Mouse (Mus musculus): ENCODE data around the gene Abhd11. TPM values are rescaled to one million over a fixed set of nuclear protein-coding genes. Genes with fewer than 3 reads are reported as not detected.
A peak's percentile ranks its signal among the peaks of the same experiment; 100 is the strongest.

Gene Abhd11
- total and polyA plus RNA-seq, 2 experiments from 2014 or later, result 55.6 to 100 TPM

DNA sequence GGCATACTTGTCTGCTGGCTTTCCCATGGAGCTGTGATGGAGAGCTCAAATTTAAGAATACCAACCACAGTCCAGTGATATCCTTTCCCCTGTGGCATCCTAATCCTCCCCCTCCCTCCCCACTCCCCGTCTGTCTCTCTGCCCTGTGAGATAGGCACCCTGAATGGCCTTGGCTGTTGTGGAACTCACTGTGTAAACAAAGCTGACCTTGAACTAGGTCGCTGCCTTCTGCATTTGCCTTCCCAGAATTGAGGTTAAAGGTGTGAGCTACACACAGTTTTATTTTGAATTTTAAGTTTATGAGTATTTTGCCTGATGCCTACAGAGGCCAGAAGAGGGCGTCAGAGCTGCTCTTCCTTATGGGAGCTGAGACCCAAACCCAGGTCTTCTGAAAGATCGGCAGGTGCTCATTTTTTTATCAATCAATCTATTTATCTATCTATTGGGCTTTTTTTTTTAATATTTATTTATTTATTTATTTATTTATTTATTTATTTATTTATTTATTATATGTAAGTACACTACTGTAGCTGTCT lies 7.3 kb downstream of the Abhd11 start:
- 45% methylated on average over 4 of the region's 4 CpGs for WGBS
- H3K9ac ChIP-seq (replicated peaks; ENCODE audit: low read depth, low read length), result no peak overlapping the region
- TF ChIP-seq EP300 (IDR thresholded peaks at IDR 0.05; ENCODE audit: low read depth) (no peak), CTCF (IDR thresholded peaks at IDR 0.05; ENCODE audit: low read depth) (peak; percentile 4; the same call in 1 of the 2 replicates)
- H3K9me3 ChIP-seq (replicated peaks; ENCODE audit: control insufficient read depth, low read length), result no peaks in the 10 kb centered on the region
- H3K36me3 ChIP-seq (replicated peaks; ENCODE audit: control insufficient read depth, insufficient read depth, low read length), result peaks cover 4% of the 10 kb centered on the region; the same call in 1 of the 2 replicates
- no peaks in the 10 kb centered on the region for H3K27me3 ChIP-seq (ENCODE audit: control insufficient read depth, insufficient read depth, low read length)
- no peak for DNase-seq (ENCODE audit: low spot score)
- no peak overlapping the region for H3K4me3 ChIP-seq (ENCODE audit: low read depth, low read length)
- ATAC-seq (ENCODE audit: insufficient read depth, low read depth), result no peak
- H3K4me2 ChIP-seq (ENCODE audit: low read depth, low read length), result no peak overlapping the region
- peaks cover 3% of the 10 kb centered on the region for H3K4me1 ChIP-seq (ENCODE audit: control insufficient read depth, insufficient read depth)
- H3K27ac ChIP-seq (ENCODE audit: low read depth), result no peak overlapping the region

DNA sequence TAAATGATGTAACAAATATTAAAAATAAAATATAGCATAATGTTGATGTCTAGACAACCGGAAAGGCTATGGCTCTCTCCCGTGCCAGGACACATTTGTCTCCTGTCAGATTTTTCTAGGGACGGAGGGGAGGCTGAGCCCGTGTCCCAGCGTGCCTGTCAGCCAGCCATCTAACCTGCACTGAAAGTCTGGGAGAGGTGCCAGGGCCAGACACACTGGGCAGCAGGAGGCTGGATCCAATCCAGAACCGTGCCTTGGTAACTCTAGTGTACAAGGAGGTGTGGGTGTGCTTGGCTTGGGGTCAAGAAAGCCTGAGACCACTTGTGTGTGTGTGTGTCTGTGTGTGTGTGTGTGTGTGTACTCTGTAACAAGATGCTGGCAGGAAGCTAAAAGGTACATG lies 12.9 kb downstream of the Abhd11 start:
- H3K4me3 ChIP-seq (ENCODE audit: low read depth, low read length), result no peak overlapping the region
- peak; percentile 88 for DNase-seq (ENCODE audit: low spot score)
- H3K36me3 ChIP-seq (replicated peaks; ENCODE audit: control insufficient read depth, insufficient read depth, low read length), result no peaks in the 10 kb centered on the region
- peak overlapping the region; percentile 70 for H3K27ac ChIP-seq (ENCODE audit: low read depth)
- WGBS, result 12% methylated on average over 6 of the region's 6 CpGs
- H3K4me1 ChIP-seq (ENCODE audit: control insufficient read depth, insufficient read depth), result peaks cover 31% of the 10 kb centered on the region
- no peak overlapping the region for H3K9ac ChIP-seq (replicated peaks; ENCODE audit: low read depth, low read length)
- peak; percentile 86 for ATAC-seq (ENCODE audit: insufficient read depth, low read depth)
- H3K9me3 ChIP-seq (replicated peaks; ENCODE audit: control insufficient read depth, low read length), result no peaks in the 10 kb centered on the region
- no peak overlapping the region for H3K4me2 ChIP-seq (ENCODE audit: low read depth, low read length)
- TF ChIP-seq CTCF (IDR thresholded peaks at IDR 0.05; ENCODE audit: low read depth) (no peak), EP300 (IDR thresholded peaks at IDR 0.05; ENCODE audit: low read depth) (peak; percentile 80)
- no peaks in the 10 kb centered on the region for H3K27me3 ChIP-seq (ENCODE audit: control insufficient read depth, insufficient read depth, low read length)

DNA sequence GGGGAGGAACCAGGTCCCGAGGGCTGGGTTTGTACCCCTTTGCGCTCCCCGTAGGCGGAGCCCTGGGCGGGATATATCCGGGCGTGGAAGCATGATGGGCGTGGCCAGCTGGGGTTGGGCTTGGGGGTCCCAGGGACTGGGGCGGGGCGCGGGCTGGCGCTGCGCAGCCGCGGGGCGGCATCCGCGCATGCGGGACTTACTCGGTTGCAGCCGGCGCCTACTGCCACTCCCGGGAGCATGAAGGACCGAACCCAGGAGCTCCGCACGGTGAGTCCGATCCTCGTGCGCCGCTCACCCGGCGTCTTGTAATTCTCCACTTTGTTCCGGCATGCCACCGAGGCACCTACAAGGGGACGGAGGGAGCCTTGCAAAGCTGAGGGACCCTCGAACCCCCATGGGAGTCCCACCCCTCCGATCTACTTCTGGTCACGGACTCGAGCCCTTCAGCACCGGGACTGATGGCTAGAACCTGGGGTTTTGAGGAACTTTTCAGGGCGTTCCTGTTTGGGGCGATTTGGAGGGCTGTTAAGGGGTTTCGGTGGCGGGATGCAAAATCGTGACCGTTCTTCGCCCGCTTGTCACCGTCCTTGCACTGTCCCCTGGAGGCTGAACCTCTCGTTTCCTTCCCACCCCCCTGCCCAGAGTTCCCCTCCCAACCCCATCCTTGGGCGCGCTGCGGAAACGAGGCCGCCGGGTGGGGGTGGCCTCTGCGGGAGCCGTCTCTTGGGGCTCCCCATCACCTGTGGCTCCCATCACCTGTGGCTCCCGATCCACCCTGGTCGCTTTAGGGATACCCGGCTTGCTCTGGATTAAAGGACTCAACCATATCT lies 14.6 kb downstream of the Abhd11 start, which contains the start of gene Stx1a:
Stx1a (plus strand) TSS at position 139 of the 830 bp plus-strand sequence.
- Histone ChIP-seq H3K9me3 (replicated peaks; ENCODE audit: control insufficient read depth, low read length) (no peaks in the 10 kb centered on the region), H3K36me3 (replicated peaks; ENCODE audit: control insufficient read depth, insufficient read depth, low read length) (no peaks in the 10 kb centered on the region), H3K9ac (replicated peaks; ENCODE audit: low read depth, low read length) (peak within 1 kb of the TSS; percentile 55), H3K27ac (ENCODE audit: low read depth) (peak within 1 kb of the TSS; percentile 18; the same call in 1 of the 2 replicates), H3K4me1 (ENCODE audit: control insufficient read depth, insufficient read depth) (peaks cover 34% of the 10 kb centered on the region), H3K27me3 (ENCODE audit: control insufficient read depth, insufficient read depth, low read length) (no peaks in the 10 kb centered on the region), H3K4me3 (ENCODE audit: low read depth, low read length) (peak within 1 kb of the TSS; percentile 60), H3K4me2 (ENCODE audit: low read depth, low read length) (peak within 1 kb of the TSS; percentile 85)
- WGBS, result under 1% methylated on average over 61 of the region's 61 CpGs
- DNase-seq (ENCODE audit: low spot score) (peak; percentile 79), ATAC-seq (ENCODE audit: insufficient read depth, low read depth) (peak; percentile 78)
- no peak for TF ChIP-seq EP300 (IDR thresholded peaks at IDR 0.05; ENCODE audit: low read depth)
- no peak for TF ChIP-seq CTCF (IDR thresholded peaks at IDR 0.05; ENCODE audit: low read depth)

- H3K9me3 ChIP-seq (replicated peaks; ENCODE audit: control insufficient read depth, low read length), result no peaks in the 10 kb centered on the region
- DNase-seq (ENCODE audit: low spot score), result peak; percentile 44
- peak overlapping the region; percentile 60 for H3K4me3 ChIP-seq (ENCODE audit: low read depth, low read length)
- ATAC-seq (ENCODE audit: insufficient read depth, low read depth), result no peak
- no peaks in the 10 kb centered on the region for H3K36me3 ChIP-seq (replicated peaks; ENCODE audit: control insufficient read depth, insufficient read depth, low read length)
- no peaks in the 10 kb centered on the region for H3K27me3 ChIP-seq (ENCODE audit: control insufficient read depth, insufficient read depth, low read length)
- WGBS, result 34% methylated on average over 11 of the region's 11 CpGs
- H3K4me2 ChIP-seq (ENCODE audit: low read depth, low read length), result peak overlapping the region; percentile 85
- H3K9ac ChIP-seq (replicated peaks; ENCODE audit: low read depth, low read length), result no peak overlapping the region
- H3K4me1 ChIP-seq (ENCODE audit: control insufficient read depth, insufficient read depth), result peaks cover 43% of the 10 kb centered on the region
- TF ChIP-seq EP300 (IDR thresholded peaks at IDR 0.05; ENCODE audit: low read depth), result no peak
- TF ChIP-seq CTCF (IDR thresholded peaks at IDR 0.05; ENCODE audit: low read depth), result no peak
- no peak overlapping the region for H3K27ac ChIP-seq (ENCODE audit: low read depth)
These were observed 15.8 kb downstream of the Abhd11 start for GRCm38 (mm10) chr5:135024665-135025224.

DNA sequence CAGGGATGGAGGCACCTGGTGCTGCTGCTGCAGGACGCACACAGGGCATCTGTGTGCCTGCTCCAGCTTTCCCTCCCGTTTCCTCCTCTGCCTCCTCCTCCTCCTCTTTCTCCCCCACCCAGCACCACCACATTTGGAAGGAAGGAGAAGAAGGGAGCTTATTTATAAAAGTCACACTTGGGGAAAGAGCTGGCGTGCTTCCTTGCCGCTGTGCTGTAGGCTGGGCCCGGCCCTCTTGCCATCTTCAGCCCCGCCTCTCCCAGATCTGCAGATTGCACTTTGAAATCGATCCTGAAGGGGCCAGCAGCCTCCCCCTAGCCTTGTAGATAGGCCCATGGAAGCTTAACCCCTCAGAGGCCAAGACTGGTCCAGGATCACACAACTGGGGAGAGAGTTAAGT lies 16.9 kb downstream of the Abhd11 start:
- no peak overlapping the region for H3K4me3 ChIP-seq (ENCODE audit: low read depth, low read length)
- no peaks in the 10 kb centered on the region for H3K27me3 ChIP-seq (ENCODE audit: control insufficient read depth, insufficient read depth, low read length)
- TF ChIP-seq CTCF (IDR thresholded peaks at IDR 0.05; ENCODE audit: low read depth) (no peak), EP300 (IDR thresholded peaks at IDR 0.05; ENCODE audit: low read depth) (no peak)
- H3K9me3 ChIP-seq (replicated peaks; ENCODE audit: control insufficient read depth, low read length), result no peaks in the 10 kb centered on the region
- H3K36me3 ChIP-seq (replicated peaks; ENCODE audit: control insufficient read depth, insufficient read depth, low read length), result no peaks in the 10 kb centered on the region
- DNase-seq (ENCODE audit: low spot score) (no peak), ATAC-seq (ENCODE audit: insufficient read depth, low read depth) (no peak)
- H3K4me2 ChIP-seq (ENCODE audit: low read depth, low read length), result no peak overlapping the region
- H3K9ac ChIP-seq (replicated peaks; ENCODE audit: low read depth, low read length), result no peak overlapping the region
- H3K4me1 ChIP-seq (ENCODE audit: control insufficient read depth, insufficient read depth), result peaks cover 43% of the 10 kb centered on the region
- WGBS, result 41% methylated on average over 7 of the region's 7 CpGs
- H3K27ac ChIP-seq (ENCODE audit: low read depth), result no peak overlapping the region

Data from heart, postnatal 0 days (tissue).